Mouse (Mus musculus): Measurements from ENCODE around the gene Icam5.

- TF ChIP-seq GATA1 (IDR thresholded peaks at IDR 0.05; ENCODE audit: borderline replicate concordance, low read length) (no peak), CTCF (IDR thresholded peaks at IDR 0.05; ENCODE audit: low read depth, low read length) (no peak)
Measured at GRCm38 (mm10) chr9:21051578-21051977, 19.7 kb downstream of the Icam5 start.

Measured in G1E (cell line).